Mouse (Mus musculus) Muller cell, postnatal 12 days (primary cell): ENCODE data around the gene Cetn2.
A peak's percentile ranks its signal among the peaks of the same experiment; 100 is the strongest.

Experiments used
- DNase-seq: peaks from one replicate; pipeline ENCODE4 v3.0.0-alpha.2; 2015; ENCODE audit errors: inconsistent ontology term

Gene Cetn2

DNA sequence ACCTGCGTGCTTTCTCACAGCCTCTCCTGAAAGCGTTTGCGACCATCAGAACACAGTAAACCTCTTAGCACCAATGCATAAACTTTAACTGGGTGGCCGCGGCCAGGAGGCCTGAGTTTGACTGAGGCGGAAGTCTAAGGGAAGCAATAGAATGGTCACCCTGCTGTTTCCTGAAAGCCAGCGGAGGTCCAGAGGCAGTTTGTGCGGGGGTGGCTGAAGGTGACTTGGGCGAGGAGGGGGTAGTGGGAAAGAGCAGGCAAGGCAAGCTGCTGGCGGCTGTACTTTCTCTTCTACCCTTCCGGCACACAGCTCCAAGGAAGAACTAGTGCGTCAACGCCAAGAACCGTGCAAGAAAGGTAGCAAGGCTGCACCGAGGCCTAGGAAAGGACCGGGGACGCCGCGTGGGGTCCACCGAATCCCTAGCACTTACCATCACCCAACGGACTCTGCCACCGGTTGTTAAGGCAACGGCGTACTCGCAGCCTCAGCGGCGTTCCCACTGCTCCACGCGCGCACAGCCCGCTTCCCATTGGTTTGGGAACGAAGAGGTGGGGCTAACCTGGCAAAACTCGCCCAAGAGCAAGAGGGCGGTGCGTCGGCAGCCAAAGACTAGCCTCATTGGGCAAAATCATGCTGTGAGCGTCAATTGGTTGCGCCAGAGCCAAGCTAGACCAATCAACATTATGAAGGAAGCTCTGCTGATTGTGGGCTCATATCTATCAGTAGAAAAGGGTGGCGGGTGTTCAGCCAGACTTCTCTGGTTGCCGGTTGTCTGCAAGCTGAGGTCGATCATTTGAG lies at the start of gene Cetn2, which contains the start of gene Nsdhl:
Cetn2 (minus strand) TSS at position 528 of the 798 bp plus-strand sequence.
Nsdhl (plus strand) TSS at position 674 of the 798 bp plus-strand sequence.
- peak; percentile 90 for DNase-seq

DNA sequence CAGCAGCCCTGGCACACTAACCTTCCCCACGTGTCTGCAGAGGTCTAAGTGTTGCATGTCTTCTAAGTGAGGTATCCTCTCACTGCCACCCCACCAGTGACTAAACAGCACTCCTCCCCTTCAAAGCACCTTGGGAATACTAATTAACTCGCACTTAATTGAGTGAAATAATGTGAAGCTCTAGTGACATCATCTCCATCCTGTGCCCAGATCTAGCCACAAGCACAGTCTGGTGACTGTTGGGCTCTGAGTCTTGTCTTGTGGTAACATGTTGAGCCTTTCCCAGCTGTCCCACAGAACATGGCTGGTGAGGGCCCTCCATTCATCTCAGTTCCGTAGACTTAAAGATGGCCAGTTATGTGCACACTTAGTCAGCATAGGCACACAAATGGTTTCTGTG lies 44.5 kb upstream of the Cetn2 start:
- DNase-seq: peak; percentile 19

DNA sequence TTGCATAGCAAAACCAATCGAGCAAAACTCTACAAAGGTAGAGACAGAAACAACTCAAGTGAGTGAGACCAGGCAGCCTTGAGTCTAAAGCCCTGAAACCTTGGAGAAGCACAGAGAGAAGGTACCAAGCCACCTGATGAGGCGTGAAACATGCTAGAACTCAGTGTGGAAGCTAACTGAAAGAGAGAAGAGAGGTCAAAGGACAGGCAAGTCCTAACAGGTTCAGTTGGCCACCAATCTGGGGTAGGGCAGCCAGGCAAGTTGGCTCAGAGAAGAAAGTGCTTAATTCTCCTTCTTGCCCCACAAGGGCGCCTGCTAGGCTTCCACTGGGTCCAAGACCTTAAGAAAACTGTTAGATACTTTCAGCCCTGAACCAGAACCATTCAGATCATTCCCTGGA lies 43.3 kb upstream of the Cetn2 start:
- no peak for DNase-seq

DNA sequence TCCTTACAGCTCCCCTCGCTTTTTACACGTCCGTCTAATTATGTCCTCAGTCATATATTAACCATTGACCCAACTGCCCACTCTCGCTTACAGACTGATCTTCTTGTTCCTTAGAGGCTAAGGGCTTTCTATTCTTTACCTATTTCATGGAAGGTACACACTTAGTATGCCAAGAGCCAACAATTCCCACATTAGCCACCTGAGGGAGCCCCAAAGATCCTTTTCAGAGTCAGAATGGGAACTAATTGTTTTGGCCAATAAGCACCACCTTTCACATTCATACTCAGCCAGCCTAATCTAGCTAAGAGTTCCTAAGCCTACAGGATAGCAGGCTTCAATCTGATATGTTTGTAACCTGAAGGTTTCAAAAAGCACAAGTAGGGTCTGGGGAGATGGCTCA lies 42.2 kb upstream of the Cetn2 start:
- DNase-seq: no peak

DNA sequence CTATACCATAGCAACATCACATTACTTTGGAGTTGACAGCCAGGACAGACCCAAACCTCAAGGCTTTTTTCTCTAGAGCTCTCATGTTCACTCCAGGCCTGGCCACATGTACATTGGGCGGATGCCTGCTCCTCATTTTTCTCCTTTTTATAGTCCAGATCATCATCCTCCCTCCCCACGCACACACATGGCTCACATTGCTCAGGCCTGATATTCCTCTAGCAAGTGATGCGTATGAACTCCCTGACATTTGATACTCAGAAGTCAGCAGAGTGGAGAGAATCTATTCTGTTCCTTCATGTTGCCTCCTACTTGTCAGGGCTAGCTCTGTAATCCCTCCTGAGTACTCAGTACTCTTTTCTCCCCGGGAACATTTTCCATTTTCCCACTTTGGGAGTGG lies 38.3 kb upstream of the Cetn2 start:
- no peak for DNase-seq

DNA sequence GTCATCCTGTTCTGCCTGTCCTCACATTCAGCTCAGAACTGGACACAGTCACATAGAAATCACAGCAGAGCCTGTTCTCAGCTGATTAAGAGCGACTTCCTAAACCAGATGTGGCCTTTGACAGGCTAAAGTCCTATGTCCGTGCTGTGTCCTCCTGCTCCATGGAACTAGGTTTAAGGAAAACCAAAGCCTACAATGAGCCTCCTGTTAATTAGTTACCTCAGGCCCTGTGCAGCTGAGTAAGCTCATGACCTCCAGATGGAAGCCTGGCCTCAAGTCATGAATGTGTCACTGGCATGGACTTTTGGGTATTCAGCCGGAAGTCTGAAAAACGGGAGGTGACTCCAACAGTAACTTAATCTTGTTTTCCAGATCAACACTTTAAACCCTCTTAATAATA lies 35.3 kb upstream of the Cetn2 start:
- peak; percentile 24 for DNase-seq

DNA sequence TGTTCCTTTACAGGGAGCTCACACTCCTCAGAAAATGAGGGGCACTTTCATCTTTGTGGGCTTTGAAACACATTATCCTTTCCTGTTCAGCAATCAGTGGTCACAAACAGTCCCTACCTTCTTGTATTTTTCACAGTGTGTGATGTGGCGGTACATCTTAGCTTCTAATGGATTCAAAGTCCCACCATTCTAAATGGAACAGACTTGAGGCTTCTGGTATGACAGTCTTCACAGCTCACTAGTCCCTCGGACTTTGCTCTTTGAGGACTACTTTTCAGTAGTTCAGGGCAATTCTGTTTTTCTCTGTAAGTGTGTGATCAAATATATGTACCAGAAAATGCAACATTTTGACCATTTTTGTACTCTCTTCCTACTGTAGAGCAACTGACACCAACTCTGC lies 3.2 kb upstream of the Cetn2 start:
- DNase-seq: no peak

DNA sequence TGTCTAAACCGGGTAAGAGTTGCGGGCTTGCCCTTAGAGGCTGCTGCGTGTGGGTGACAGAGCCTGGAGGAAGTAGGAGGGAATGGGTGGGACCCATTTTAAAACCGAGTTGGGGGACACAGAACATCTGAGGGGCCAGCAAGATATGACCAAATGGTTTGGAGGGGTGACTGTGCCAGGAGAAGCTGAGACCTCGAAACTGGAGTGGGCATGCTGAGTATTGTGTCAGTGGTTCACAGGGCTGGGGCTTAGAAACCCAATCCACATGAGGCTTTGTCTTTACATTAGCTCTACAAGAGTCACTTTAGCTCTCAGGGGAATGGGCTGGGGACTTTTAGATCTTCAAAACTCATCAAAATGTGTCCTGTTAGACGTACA lies 460 bp upstream of the Cetn2 start:
- DNase-seq: no peak

DNA sequence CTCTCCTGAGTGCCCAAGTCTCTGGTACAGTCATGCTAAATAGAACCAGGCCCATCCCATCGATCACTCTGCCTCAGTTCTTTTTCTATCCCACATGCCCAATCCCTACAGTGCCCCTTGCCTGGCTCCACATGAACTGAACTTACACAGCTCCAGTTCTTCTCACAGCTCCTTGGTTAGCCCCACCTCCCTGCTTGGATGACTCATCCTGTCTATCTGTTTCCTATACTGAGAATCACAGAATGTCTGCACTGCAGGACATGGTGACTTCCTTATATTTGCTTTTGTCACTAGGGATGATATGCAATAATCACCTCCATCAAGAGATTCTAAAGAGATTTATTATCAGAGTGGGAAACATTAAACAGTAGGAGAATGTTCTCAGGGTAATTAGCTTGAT lies 6.6 kb downstream of the Cetn2 start:
- DNase-seq: no peak

DNA sequence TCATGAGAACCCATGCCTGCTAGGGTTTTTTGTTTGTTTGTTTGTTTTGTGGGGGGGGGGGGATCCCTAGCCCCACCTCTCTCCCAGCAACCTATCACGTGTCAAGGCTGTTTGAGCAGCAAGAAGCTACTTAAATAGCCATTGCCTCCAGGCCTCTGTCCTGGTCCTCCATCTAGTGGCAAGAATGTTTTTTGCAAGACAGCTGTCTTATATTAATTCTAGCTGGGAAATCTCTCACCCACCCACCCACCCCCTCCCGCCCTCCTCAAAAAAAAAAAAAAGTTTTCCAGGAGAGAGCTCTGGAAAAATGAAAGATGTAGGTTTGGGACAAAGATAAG lies 9.8 kb downstream of the Cetn2 start:
- DNase-seq: peak; percentile 26

DNA sequence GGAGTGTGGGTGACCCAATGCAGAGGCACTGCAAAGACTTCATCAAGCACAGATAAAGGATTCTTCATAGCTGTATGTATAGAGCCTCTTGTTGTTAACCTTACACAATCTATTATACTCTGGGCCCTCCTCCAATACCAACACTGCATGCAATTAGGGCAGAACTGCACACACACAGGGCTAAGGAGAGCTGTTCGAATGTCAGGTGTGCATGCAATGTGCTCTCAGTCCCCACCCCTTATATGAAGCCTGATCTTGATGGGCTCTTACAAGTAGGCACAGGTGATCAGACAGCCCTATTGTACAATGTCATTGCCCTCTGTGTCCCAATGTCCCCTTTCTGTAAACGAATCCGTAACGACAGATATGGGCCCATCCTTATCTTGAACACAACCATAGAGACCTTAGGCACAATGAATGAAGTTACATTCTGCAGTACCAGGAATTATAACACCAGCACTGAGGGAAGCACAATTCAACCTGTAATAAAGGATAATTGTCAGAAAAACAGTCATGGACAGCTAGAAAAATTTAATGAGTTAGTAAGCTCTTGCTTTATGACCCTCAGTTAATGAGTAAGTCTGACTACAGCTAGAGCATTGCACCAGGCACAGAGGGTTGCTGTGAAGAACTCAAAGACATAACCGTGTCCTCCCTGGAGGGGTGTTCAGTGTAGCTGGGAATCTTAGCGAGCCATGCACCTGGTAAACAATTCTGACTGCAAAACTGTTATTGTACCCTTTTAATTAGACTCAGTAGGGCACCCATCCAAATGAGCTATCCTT lies 10.4 kb downstream of the Cetn2 start:
- no peak for DNase-seq

DNA sequence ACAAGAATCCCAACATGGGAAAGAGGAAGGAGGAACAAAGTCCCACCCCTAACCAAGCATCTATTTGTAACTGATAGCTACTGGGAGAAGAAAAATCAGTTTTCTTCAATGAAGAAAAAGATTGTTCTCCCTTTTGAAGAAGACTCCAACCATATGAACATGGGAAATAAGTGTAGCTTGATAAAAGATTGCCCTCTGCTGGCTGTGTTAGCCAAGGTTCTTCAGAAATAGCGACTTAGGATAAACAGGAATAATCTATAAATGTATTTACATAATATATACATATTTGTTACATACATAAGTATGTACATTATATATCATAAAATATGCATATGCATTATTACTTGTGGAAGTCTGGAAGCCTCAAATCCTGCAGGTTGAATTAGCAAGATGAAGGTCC lies 15.7 kb downstream of the Cetn2 start:
- no peak for DNase-seq

DNA sequence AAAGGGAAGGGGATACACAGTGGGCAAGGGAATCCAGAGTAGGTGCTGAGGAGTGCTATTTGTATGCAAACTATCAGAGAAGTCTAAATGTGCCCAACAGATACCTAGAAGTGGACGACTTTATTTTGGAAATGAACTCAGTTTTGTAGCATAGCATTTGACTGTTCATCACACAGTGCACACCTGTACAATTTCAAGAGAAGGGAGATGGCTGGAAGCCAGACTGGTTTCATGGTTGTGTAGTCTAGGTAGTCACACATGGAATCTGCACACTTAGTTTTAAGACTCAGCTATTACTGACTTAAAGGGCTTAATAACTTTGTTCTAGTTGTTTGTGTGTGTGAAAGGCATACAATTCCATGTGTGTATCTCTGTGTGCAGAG lies 22.2 kb downstream of the Cetn2 start:
- DNase-seq: no peak

DNA sequence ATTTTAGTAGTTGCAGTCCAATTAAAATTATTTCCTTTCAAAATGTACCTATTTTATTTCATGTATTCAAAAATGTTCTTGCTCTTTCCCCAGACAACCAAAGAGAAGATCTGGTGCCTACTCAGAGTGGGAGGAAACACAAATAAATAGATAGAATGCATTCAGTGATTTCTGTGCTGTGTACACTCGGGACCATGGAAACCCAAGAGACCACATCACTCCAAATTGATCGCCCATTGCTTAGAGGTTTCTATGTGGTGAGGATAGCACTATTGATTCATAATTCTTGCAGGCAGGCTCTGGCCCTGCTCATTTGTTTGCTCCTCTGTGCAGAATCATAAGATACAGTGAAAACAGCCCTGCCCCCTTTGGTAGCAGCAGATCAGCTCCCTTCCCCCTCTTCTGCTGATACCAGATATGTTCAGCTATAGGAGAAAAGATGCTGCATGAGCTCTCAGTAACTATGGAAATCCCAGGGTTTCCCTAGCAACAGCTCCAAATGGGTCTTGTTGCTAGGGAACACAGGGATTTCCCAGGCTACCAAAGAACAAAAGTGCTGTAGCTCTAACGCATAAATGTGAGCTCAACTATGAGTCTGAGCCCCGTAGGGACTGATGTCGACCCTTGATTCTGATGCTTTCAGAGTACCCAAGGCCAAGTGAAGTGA lies 22.7 kb downstream of the Cetn2 start:
- DNase-seq: no peak
